Mouse (Mus musculus) heart, embryonic 14.5 days (tissue): ENCODE results near the gene Tmem217. TPM values are rescaled to one million over a fixed set of nuclear protein-coding genes. Genes with fewer than 3 reads are reported as not detected.

Experiments
- ATAC-seq: fragments of 200-750 bp; cut with Nextera tagmentation; 2 replicates; pipeline ENCODE4 v1.8.0; 2017; ENCODE audit warnings: low read depth, moderate TSS enrichment; ENCODE audit not compliant: insufficient number of reproducible peaks, insufficient read depth, low FRiP score
- H3K27ac ChIP-seq, 2 experiments: fragments of 200-500 bp in 1 of 2; fragments of 300-500 bp in 1 of 2; sonication (generic) in 1 of 2; replicated peaks in 1 of 2; 2 replicates each; pipeline ENCODE4 v1.5.1; 2012 to 2014; ENCODE audit warnings: low read depth in 2 of 2, low read length in 2 of 2, control low read depth in 1 of 2, mild to moderate bottlenecking in 1 of 2, mixed read lengths in 1 of 2; ENCODE audit not compliant: control insufficient read depth in 1 of 2, insufficient read depth in 1 of 2
- H3K27me3 ChIP-seq: fragments of 300-500 bp; sonication (generic); 2 replicates; pipeline ENCODE4 v1.6.1; 2014; ENCODE audit warnings: mild to moderate bottlenecking, low read length, control low read depth; ENCODE audit not compliant: control insufficient read depth, insufficient read depth
- H3K36me3 ChIP-seq: fragments of 300-500 bp; sonication (generic); 2 replicates; pipeline ENCODE4 v1.6.1; 2014; ENCODE audit warnings: mild to moderate bottlenecking, control low read depth, low read length, mixed read lengths; ENCODE audit not compliant: control insufficient read depth, insufficient read depth
- H3K4me1 ChIP-seq, 2 experiments: fragments of 200-500 bp in 1 of 2; fragments of 300-500 bp in 1 of 2; sonication (generic) in 1 of 2; 2 replicates each; pipeline ENCODE4 v1.6.1; 2012 to 2014; ENCODE audit warnings: low read length in 2 of 2, control low read depth in 1 of 2, mixed read lengths in 1 of 2; ENCODE audit not compliant: control insufficient read depth in 2 of 2, insufficient read depth in 2 of 2
- H3K4me2 ChIP-seq: fragments of 300-500 bp; sonication (generic); 2 replicates; pipeline ENCODE4 v1.6.1; 2014; ENCODE audit warnings: mild to moderate bottlenecking, low read length
- H3K4me3 ChIP-seq, 2 experiments: fragments of 200-500 bp in 1 of 2; fragments of 300-500 bp in 1 of 2; sonication (generic) in 1 of 2; 2 replicates each; pipeline ENCODE4 v1.5.1; 2012 to 2014; ENCODE audit warnings: low read length in 2 of 2, mild to moderate bottlenecking in 2 of 2, control low read depth in 1 of 2, low read depth in 1 of 2, moderate library complexity in 1 of 2; ENCODE audit not compliant: control insufficient read depth in 1 of 2, insufficient read depth in 1 of 2
- H3K9ac ChIP-seq: fragments of 300-500 bp; sonication (generic); 2 replicates; pipeline ENCODE4 v1.6.1; 2014; ENCODE audit warnings: mild to moderate bottlenecking, low read length
- H3K9me3 ChIP-seq: fragments of 300-500 bp; sonication (generic); 2 replicates; pipeline ENCODE4 v1.6.1; 2016; ENCODE audit warnings: low read length, control low read depth; ENCODE audit not compliant: control insufficient read depth
- WGBS: fragments of 180-500 bp; shearing (Covaris S2); extraction: QIAGEN DNeasy Blood & Tissue Kit; methylation state at CpG from one replicate; pipeline ENCODE4 v1.1.7; 2014; 5-methylcytosine and 5-hydroxymethylcytosine counted together
- polyA plus RNA-seq: library from polyadenylated mRNA; unstranded; fragments of >200 nt; fragmentation: Nextera tagmentation; extraction: Ambion mirVana; gene quantifications from 2 replicates; pipeline ENCODE4 v1.2.1, GENCODE M21; 2014

Tmem217 gene
- polyA plus RNA-seq, 1 experiment from 2014 or later: 0.41 TPM

DNA sequence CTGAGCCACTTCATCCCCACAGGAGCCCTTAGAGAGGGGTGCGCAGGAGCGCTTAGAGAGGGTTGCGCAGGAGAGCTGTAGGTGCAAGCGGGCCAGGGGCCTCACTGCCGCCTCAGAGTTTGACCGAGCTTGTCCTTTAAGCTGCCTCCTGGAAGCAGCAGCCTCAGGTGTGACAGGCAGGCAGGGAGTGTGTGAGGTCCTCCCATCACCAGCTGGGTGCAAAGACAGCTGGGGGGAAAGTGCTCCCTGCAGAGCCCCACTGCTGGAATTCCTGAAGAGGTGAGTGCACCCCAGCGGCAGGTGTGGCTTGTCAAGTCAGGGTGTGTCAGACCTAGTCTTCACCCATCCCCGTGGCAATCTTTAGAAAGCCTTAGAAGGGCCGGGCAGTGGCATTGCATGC, 34.7 kb upstream of the Tmem217 start:
- Histone ChIP-seq H3K36me3 (peaks cover 28% of the 10 kb centered on the region), H3K27ac (no peak overlapping the region), H3K9ac (no peak overlapping the region), H3K27me3 (no peaks in the 10 kb centered on the region), H3K4me2 (no peak overlapping the region), H3K4me3 (no peak overlapping the region), H3K4me1 (peaks cover 9 to 17% of the 10 kb centered on the region in 2 experiments; a peak in 3 of 4 replicates), H3K9me3 (no peaks in the 10 kb centered on the region)
- WGBS: 80% methylated on average over 9 of the region's 9 CpGs
- ATAC-seq: no peak

DNA sequence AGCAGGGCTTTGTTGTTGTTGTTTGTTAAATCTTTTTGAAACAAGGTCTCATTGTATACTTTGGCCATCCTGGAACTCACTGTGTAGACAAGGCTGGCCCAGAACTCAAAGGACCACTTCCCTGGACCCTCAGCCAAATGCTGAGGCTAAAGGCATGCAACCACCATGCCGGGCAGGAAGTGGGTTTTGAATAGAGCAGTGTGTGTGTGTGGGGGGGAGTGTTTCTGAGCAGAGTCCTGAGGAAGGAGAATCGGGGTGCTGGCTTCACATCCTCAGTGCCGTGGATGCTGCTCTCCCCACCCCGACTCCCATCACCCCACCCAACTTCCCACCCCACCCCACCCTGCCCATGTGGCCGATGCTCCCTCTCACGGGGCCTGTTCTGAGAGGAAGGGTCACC, 33.3 kb upstream of the Tmem217 start:
- no peak overlapping the region for H3K27ac ChIP-seq
- no peaks in the 10 kb centered on the region for H3K9me3 ChIP-seq
- no peak overlapping the region for H3K4me3 ChIP-seq
- no peak for ATAC-seq
- H3K4me1 ChIP-seq: peaks cover 9 to 15% of the 10 kb centered on the region in 2 experiments; a peak in 3 of 4 replicates
- no peaks in the 10 kb centered on the region for H3K27me3 ChIP-seq
- peaks cover 42% of the 10 kb centered on the region for H3K36me3 ChIP-seq
- H3K4me2 ChIP-seq: no peak overlapping the region
- no peak overlapping the region for H3K9ac ChIP-seq
- 87% methylated on average over 6 of the region's 6 CpGs for WGBS

DNA sequence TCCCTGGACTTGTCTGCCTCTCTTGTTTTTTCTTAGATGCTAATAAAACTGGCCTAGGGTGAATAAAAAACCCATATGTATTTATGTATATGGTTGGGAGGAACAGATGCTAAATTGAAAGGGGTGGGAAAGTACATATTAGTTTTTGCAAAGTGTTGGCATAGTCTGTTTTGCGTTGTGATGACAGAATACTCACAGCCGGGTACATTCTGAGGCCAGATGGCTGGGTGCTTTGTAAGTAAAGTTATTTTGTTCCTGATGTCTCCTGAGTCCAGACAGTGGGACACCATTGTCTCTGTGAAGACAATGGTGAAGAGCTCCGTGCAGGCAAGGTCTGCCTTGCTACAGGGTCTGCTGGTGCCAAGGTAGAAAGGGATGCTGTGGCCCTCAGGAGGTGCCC, 32.6 kb upstream of the Tmem217 start:
- no peak for ATAC-seq
- Histone ChIP-seq H3K27me3 (no peaks in the 10 kb centered on the region), H3K9me3 (no peaks in the 10 kb centered on the region), H3K27ac (no peak overlapping the region), H3K4me1 (peaks cover 8 to 13% of the 10 kb centered on the region in 2 experiments; a peak in 3 of 4 replicates), H3K36me3 (peaks cover 49% of the 10 kb centered on the region), H3K4me3 (no peak overlapping the region), H3K4me2 (no peak overlapping the region), H3K9ac (no peak overlapping the region)
- 77% methylated on average over 3 of the region's 3 CpGs for WGBS

DNA sequence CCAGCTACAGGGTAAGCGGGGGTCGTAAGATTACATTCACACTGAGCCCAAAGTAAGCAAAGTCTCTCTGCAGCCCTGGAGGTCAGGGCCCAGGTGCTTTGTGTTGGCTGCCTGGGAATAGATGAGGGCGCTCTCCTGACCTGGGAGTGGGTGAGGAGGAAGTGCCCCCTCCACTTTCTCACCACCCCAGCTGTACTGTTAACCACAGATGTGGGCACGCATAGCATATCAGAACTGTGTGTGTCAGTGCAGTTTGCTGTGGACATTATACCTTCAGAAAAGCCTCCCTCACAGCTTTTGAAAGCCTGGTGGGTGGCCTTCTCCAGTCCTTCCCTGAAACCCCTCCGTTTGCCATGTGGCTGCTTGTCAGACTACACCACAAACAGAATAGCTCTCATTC, 32.1 kb upstream of the Tmem217 start:
- H3K9me3 ChIP-seq: no peaks in the 10 kb centered on the region
- WGBS: 85% methylated on average over 5 of the region's 5 CpGs
- H3K4me2 ChIP-seq: no peak overlapping the region
- peaks cover 4 to 9% of the 10 kb centered on the region in 2 experiments; a peak in 3 of 4 replicates for H3K4me1 ChIP-seq
- peaks cover 53% of the 10 kb centered on the region for H3K36me3 ChIP-seq
- no peak overlapping the region for H3K9ac ChIP-seq
- H3K4me3 ChIP-seq: no peak overlapping the region
- H3K27me3 ChIP-seq: no peaks in the 10 kb centered on the region
- H3K27ac ChIP-seq: no peak overlapping the region
- ATAC-seq: no peak

DNA sequence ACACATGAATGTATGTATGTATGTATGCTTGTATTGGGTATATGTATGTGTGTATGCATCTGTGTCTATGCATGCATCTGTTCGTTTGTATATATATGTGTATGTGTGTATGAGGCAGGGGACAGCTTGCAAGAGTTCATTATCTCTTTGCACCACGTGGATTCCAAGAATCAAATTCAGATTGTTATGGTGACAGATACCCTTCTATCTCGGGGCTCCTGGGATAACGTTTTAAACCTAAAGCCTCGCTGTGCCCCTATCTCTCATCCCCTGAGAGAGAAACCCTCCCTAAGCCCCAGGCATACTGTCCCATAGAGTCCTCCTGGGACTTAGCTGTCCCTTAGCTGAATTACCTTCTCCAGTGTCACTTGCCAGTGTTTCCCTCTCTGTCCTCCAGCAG, 31.4 kb upstream of the Tmem217 start:
- ATAC-seq: no peak
- WGBS: 85% methylated on average over 5 of the region's 5 CpGs
- H3K4me2 ChIP-seq: no peak overlapping the region
- no peaks in the 10 kb centered on the region for H3K27me3 ChIP-seq
- H3K4me1 ChIP-seq: peaks cover 0 to 2% of the 10 kb centered on the region in 2 experiments; a peak in 1 of 4 replicates
- H3K4me3 ChIP-seq: no peak overlapping the region
- H3K9ac ChIP-seq: no peak overlapping the region
- H3K36me3 ChIP-seq: peaks cover 61% of the 10 kb centered on the region
- H3K27ac ChIP-seq: no peak overlapping the region
- H3K9me3 ChIP-seq: no peaks in the 10 kb centered on the region

DNA sequence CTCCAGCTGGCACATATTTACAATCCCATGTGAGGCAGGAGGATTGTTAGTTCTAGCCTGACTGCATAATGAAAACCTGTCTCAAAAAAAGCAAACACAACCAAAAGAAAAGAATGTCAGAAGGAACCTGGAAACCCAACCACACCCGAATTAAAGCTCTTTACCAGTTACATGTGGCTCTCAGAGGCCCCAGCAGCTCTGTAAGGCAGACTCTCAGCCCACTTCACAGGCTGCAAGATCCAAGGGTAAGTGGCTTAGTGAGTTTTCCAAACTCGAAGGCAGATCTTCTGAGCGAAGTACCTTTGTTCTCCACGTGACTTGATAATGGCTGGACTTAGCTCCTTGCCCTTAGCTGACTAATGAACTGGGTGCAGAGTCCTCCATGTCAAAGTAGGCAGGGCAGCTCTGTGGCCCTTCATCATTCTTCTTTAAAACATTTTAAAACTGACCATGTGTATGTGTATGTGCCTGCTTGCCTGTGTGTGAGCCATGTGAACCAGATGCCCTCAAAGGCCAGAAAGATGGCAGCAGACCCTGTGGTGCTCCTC, 27.5 kb upstream of the Tmem217 start:
- no peak overlapping the region for H3K9ac ChIP-seq
- 82% methylated on average over 4 of the region's 4 CpGs for WGBS
- no peak overlapping the region for H3K4me2 ChIP-seq
- H3K27me3 ChIP-seq: no peaks in the 10 kb centered on the region
- H3K4me3 ChIP-seq: no peak overlapping the region
- ATAC-seq: no peak
- H3K27ac ChIP-seq: no peak overlapping the region
- H3K9me3 ChIP-seq: no peaks in the 10 kb centered on the region
- H3K4me1 ChIP-seq: peaks cover 5 to 17% of the 10 kb centered on the region in 2 experiments
- H3K36me3 ChIP-seq: peaks cover 76% of the 10 kb centered on the region

DNA sequence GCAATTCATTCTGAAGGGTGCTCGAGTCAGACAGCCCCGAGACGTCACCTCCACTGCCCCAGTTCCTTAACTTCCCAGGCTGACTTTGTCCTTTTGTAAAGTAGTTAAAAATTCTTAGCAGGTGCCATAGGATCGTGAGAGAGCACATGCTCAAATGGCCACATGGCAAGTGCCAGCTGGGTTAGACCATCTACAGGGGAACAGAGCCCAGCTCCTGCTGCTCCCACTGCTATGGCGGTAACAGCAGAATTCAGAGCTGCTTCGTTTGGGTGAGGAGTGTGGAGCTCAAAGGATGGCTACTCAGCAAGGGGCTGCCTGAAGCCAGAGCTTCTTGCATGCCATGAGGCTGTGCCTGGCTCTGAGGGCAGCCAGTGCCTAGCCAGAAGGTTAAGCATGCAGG, 17.6 kb upstream of the Tmem217 start:
- Histone ChIP-seq H3K4me2 (no peak overlapping the region), H3K4me1 (peaks cover 2% of the 10 kb centered on the region in 2 experiments), H3K27me3 (no peaks in the 10 kb centered on the region), H3K9ac (no peak overlapping the region), H3K9me3 (no peaks in the 10 kb centered on the region), H3K27ac (no peak overlapping the region), H3K4me3 (no peak overlapping the region), H3K36me3 (peaks cover 79% of the 10 kb centered on the region)
- WGBS: 90% methylated on average over 6 of the region's 6 CpGs
- no peak for ATAC-seq

DNA sequence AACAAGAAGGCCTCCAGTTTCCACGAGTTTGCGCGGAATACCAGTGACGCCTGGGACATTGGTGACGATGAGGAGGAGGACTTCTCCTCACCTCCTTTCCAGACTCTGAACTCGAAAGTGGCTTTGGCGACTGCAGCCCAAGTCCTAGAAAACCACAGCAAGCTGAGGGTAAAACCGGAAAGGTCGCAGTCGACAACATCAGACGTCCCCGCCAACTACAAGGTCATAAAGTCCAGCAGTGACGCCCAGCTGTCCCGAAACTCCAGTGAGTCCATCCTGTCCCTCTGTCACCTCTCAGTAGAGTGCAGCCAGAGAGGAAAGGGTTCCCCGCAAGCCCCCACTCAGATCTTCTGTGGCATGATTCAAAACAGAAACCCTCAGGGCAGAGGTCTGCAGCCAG, 16.2 kb upstream of the Tmem217 start:
- H3K4me1 ChIP-seq: no peaks in the 10 kb centered on the region
- no peaks in the 10 kb centered on the region for H3K27me3 ChIP-seq
- no peak overlapping the region for H3K4me2 ChIP-seq
- no peaks in the 10 kb centered on the region for H3K9me3 ChIP-seq
- H3K36me3 ChIP-seq: peaks cover 80% of the 10 kb centered on the region
- WGBS: 87% methylated on average over 15 of the region's 15 CpGs
- ATAC-seq: no peak
- H3K4me3 ChIP-seq: no peak overlapping the region
- no peak overlapping the region for H3K9ac ChIP-seq
- no peak overlapping the region for H3K27ac ChIP-seq
